8 mouse cellular contexts compared by ENCODE assay signal in genomic region chr1:175491861-175492682, GRCm38 (mm10). TPM values are rescaled to one million over a fixed set of nuclear protein-coding genes. Genes with fewer than 3 reads are reported as not detected.
DNase-seq lines count a peak whose midpoint lies in the region; ATAC-seq and TF ChIP-seq lines count a peak whose summit lies in the region.

TSS of gene Rgs7 (minus strand) at chr1:175492500.

- peak; percentile 66 for TF ChIP-seq POLR2A in olfactory bulb, adult 2 months (IDR thresholded peaks at IDR 0.05; ENCODE audit: insufficient read depth, low read depth, low read length)

- intact Hi-C loops in heart, postnatal 36 days (cut with DNase I): no loop called here

- peak within 1 kb of the TSS; percentile 80 for H3K27ac ChIP-seq in forebrain, embryonic 16.5 days (ENCODE audit: low read length)
- H3K27ac ChIP-seq in layer of hippocampus, adult 2 months: peak within 1 kb of the TSS; percentile 97
- peak within 1 kb of the TSS; percentile 74 for H3K27ac ChIP-seq in olfactory bulb, adult 2 months (ENCODE audit: insufficient read depth, low read depth, low read length)

- no peak for TF ChIP-seq CTCF in E14TG2a.4 (conservative IDR thresholded peaks at IDR 0.05; ENCODE audit: low read length)
- 0 out of 2 replicates have a peak, but pooled peaks have one; percentile 8 for TF ChIP-seq CTCF in layer of hippocampus, adult 2 months (conservative IDR thresholded peaks at IDR 0.05)
- no peak for TF ChIP-seq CTCF in olfactory bulb, adult 2 months (IDR thresholded peaks at IDR 0.05; ENCODE audit: insufficient read depth, low read depth, low read length)

- H3K9me3 ChIP-seq in E14TG2a.4 (ENCODE audit: low read length): no peaks in the 10 kb centered on the region
- H3K9me3 ChIP-seq in forebrain, embryonic 16.5 days (ENCODE audit: control insufficient read depth, low read length): no peaks in the 10 kb centered on the region

- H3K4me1 ChIP-seq in E14TG2a.4 (replicated peaks; ENCODE audit: low read depth, low read length): peaks cover 4% of the 10 kb centered on the region; the same call in 1 of the 2 replicates
- peaks cover 8% of the 10 kb centered on the region for H3K4me1 ChIP-seq in forebrain, embryonic 16.5 days (replicated peaks; ENCODE audit: control insufficient read depth, insufficient read depth, low read length)
- peaks cover 5% of the 10 kb centered on the region for H3K4me1 ChIP-seq in olfactory bulb, adult 2 months (ENCODE audit: control insufficient read depth, insufficient read depth, low read length)

- H3K4me2 ChIP-seq in forebrain, embryonic 16.5 days (ENCODE audit: low read length): peak within 1 kb of the TSS; percentile 59

- DNase-seq in cerebellum, adult 11-12 months: peak; percentile 86
- DNase-seq in heart, postnatal 36 days: peak; percentile 47 to 50
- DNase-seq in layer of hippocampus, adult 2 months (ENCODE audit: low spot score in 2 of 2): peak; percentile 79 to 80
- DNase-seq in lung, adult 18-20 months: peak; percentile 5 to 6
- DNase-seq in thymus, postnatal 0 days (ENCODE audit: low spot score): peak; percentile 8

- peak within 1 kb of the TSS; percentile 81 for H3K9ac ChIP-seq in forebrain, embryonic 16.5 days (replicated peaks; ENCODE audit: low read depth, low read length)

- under 1% methylated on average over 68 of the region's 82 CpGs for WGBS in forebrain, embryonic 16.5 days
- under 1% methylated on average over 82 of the region's 82 CpGs for WGBS in olfactory bulb, adult 2 months

- H3K27me3 ChIP-seq in E14TG2a.4 (ENCODE audit: insufficient read depth, low read length): peaks cover 33% of the 10 kb centered on the region
- H3K27me3 ChIP-seq in forebrain, embryonic 16.5 days (replicated peaks; ENCODE audit: control insufficient read depth, insufficient read depth, low read length): no peaks in the 10 kb centered on the region

- H3K36me3 ChIP-seq in E14TG2a.4 (ENCODE audit: insufficient read depth, low read length): no peaks in the 10 kb centered on the region
- no peaks in the 10 kb centered on the region for H3K36me3 ChIP-seq in forebrain, embryonic 16.5 days (ENCODE audit: control insufficient read depth, insufficient read depth)

- peak within 1 kb of the TSS; percentile 83 for H3K4me3 ChIP-seq in E14TG2a.4 (replicated peaks; ENCODE audit: low read length)
- H3K4me3 ChIP-seq in forebrain, embryonic 16.5 days (replicated peaks; ENCODE audit: low read length): peak within 1 kb of the TSS; percentile 63
- peak within 1 kb of the TSS; percentile 89 for H3K4me3 ChIP-seq in layer of hippocampus, adult 2 months
- peak within 1 kb of the TSS; percentile 91 for H3K4me3 ChIP-seq in olfactory bulb, adult 2 months (ENCODE audit: insufficient read depth, low read depth, low read length)

- peak; percentile 97 for ATAC-seq in forebrain, embryonic 16.5 days

RNA-seq across cellular contexts. Expression of gene Rgs7, which starts in this region (rescaled TPM):
- polyA plus RNA-seq in forebrain, embryonic 16.5 days (2015; fragmentation: Nextera tagmentation; extraction: Ambion mirVana): 21.7 and 24.8 TPM in 2 replicates
- 1 to 10 TPM; 1.4 to 1.7 TPM for total RNA-seq in heart, postnatal 36 days (2021)
- total RNA-seq in layer of hippocampus, adult 2 months (2021): 10 to 100 TPM; 81.1 to 81.6 TPM
- polyA plus RNA-seq in olfactory bulb, adult 2 months (2012; ENCODE audit: insufficient read depth, insufficient read length, low replicate concordance, missing spikeins): 416 TPM in 1 of 2 replicates, not detected in the other
- 0.12 TPM in 1 of 2 replicates, not detected in the other for polyA plus RNA-seq in thymus, postnatal 0 days (2015; fragmentation: Nextera tagmentation; extraction: Ambion mirVana)

Comparison
In these comparisons a context has a peak if more than half of its experiments do, and no peak if none do; other contexts are left out.
1. Peak in every context shown above with its lines: DNase-seq, ATAC-seq, H3K4me3 ChIP-seq and H3K27ac ChIP-seq.
2. RNA of gene Rgs7 (total RNA-seq): 81.1 to 81.6 TPM in layer of hippocampus, adult 2 months; 1.4 to 1.7 TPM in heart, postnatal 36 days; every median in the first group is over 10 times any median in the second.
3. Peak in DNase-seq in thymus, postnatal 0 days; RNA of the gene not detected or under 1 TPM.
4. DNase-seq: peak in every context shown above with its lines; median percentile 86 in cerebellum, adult 11-12 months; 80 in layer of hippocampus, adult 2 months; 48 in heart, postnatal 36 days; 8 in thymus, postnatal 0 days; 6 in lung, adult 18-20 months.